Mouse (Mus musculus): ENCODE data around the gene Igf2bp1. TPM values are rescaled to one million over a fixed set of nuclear protein-coding genes. Genes with fewer than 3 reads are reported as not detected.
A peak's percentile ranks its signal among the peaks of the same experiment; 100 is the strongest.

The Igf2bp1 gene
- 1.3 and 1.5 TPM in 2 replicates for polyA plus RNA-seq (2015; fragmentation: Nextera tagmentation; extraction: Ambion mirVana)

GRCm38 (mm10) chr11:96005403-96006271, at the start of gene Igf2bp1:
Igf2bp1 (minus strand) TSS chr11:96005940.
- peak; percentile 25 for DNase-seq (ENCODE audit: low spot score)

- no peak for DNase-seq (ENCODE audit: low spot score)
Measured at GRCm38 (mm10) chr11:96050854-96051253, 45.1 kb upstream of the Igf2bp1 start.

- no peak for DNase-seq (ENCODE audit: low spot score)
Measured at GRCm38 (mm10) chr11:96049939-96050338, 44.2 kb upstream of the Igf2bp1 start.

DNA sequence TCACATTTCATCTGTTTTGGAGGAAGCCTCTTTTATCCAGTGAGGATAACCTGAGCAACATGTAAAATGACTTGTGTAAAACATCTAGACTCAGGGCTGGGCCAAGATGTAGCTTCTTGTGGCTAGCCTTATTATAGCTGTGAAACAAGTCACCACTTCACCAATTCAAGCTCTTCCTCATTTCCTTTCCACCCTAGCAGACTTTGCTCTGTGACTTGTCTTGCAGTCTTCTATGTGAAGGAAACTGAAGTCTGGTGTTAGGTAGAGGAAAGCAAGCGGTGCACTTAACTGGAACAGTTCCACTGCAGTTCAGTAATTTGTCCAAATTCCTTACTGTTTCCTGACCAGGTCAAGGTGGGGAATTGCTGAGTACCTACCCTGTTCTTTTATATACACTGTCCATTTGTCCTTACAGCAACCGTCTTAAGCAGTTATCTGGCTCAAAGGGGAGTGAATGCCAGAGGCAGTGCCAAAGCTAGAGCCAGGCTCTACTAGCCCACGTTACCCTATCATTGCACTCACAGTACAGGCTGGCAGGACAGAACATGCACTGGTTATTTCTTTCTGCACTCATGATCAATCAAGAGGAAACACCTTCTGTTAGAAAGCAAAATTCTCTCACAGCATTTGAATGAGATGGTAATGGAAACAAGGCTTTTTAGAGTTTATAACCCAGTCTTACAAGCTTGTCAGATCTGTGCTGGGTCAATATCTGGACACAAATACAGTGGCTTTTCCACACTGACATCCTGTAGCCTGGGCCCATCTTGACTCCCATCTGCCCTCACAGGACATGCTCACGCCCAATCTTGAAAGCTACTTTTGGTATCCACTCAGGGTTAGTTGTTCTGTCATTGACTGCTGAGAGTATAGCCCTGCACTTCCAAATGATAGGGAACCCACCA, 42.0 kb upstream of the Igf2bp1 start:
- no peak for DNase-seq (ENCODE audit: low spot score)

DNA sequence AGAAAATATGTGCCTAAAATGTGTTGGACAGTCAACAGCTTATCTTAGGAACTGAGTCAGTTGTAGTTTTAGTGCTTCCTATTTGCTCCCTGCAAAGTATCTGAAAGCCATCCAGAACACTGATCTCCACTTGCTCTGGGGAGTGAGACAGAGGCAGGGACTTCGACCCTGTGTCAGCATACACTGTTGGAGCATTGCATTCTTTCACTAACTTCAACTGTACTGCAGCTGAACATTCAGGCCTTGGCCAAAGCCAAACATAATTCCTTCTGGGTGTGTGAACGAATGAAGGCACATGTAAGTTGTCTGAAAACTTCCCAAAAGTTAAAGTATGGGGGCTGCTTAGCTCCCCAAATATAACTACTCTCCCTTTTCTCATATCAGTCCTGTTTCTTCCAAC, 41.1 kb upstream of the Igf2bp1 start:
- no peak for DNase-seq (ENCODE audit: low spot score)

DNA sequence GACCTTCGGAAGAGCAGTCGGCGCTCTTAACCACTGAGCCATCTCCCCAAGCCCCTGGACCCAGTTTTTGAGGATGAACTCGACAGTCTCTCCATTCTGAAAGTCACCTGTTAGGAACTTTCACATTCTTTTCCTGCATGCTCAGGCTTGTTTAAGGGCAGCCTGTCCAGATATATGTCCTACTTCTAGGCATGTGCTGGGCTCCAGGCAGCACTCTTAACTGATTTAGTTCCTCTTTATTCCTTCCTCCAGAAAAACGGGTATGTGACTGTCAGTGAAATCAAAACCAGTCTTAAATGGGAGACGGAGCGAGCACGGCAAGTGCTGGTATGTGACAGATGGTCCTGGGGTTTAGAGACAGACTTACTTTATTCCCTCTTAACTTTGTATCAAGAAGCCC, 40.3 kb upstream of the Igf2bp1 start:
- no peak for DNase-seq (ENCODE audit: low spot score)

GRCm38 (mm10) chr11:96044803-96045567, 39.2 kb upstream of the Igf2bp1 start:
- DNase-seq (ENCODE audit: low spot score): no peak

DNA sequence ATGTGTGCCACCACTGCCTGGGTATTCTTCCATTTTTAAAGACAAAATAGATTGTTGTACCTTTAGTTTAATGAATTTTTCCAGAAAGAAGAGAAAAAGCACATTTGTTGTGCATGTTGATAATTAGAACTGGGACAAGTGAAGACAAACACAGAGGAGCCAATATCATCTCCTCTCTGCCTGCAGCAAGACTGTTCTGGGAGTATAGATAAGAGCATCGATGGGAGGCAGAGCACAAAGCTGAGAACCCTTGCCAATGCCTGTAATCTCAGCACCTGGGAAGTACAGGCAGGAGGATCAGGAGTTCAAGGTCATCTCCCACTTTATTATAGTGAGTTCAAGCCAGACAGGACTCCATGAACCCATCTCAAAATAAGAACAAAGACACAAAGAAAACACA, 32.8 kb upstream of the Igf2bp1 start:
- DNase-seq (ENCODE audit: low spot score): no peak

DNA sequence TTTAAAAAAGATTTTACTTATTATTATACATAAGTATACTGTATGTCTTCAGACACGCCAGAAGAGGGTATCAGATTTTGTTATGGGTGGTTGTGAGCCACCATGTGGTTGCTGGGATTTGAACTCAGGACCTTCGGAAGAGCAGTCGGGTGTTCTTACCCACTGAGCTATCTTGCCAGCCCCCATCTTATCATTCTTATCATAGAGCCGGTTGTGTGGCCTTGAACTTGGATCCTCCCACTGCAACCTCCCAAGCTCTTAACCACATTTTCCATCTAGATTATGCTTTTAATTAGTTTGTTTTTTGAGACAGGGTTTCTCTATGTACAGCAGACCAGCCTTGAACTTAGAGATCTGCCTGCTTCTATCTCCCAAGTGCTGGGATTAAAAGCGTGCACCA, 31.8 kb upstream of the Igf2bp1 start:
- DNase-seq (ENCODE audit: low spot score): no peak

DNA sequence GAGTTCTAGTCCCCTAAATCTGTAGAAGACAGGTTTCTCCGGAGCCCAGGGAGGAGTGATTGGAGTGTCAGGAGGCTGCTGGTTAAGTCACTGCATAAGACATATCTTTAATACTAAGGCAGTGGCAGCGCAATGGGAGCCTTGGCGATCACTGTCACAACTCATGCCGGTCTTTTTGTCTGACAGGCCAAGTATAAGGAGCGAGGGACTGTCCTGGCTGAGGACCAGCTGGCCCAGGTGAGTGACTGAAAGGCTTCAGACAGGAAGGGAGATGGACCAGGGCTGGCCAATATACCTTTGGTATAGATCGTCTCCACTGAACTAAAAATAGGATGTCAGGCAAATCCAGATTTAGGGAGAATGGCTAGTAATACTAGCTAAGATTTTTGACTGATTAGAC, 29.4 kb upstream of the Igf2bp1 start:
- DNase-seq (ENCODE audit: low spot score): no peak

DNA sequence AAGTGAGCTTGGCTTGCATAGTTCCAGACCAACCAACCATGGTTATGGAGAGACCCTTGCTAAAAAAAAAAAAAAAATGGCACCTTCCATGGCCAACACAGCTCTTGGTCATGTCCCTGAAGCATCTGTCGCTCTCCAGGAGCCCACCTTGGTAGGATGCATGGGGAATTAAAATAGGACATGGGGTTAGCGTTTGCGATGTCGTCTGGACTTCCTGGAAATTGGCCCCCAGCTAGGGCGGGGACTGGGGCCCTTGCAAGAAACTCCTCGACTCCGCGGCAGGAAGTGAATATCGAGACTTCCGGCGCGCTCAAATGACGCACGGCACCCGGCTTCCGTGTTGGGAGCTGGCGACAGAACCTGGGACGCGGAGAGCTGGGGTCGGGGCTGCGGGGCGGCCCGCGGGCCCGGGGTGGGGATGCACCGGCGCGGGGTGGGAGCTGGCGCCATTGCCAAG, 28.9 kb upstream of the Igf2bp1 start, which contains the start of gene Snf8:
Gene Snf8, plus strand, starts transcription at position 290 of the 457 bp plus-strand sequence.
- DNase-seq (ENCODE audit: low spot score): peak; percentile 94

GRCm38 (mm10) chr11:96034116-96034515, 28.4 kb upstream of the Igf2bp1 start:
- no peak for DNase-seq (ENCODE audit: low spot score)

DNA sequence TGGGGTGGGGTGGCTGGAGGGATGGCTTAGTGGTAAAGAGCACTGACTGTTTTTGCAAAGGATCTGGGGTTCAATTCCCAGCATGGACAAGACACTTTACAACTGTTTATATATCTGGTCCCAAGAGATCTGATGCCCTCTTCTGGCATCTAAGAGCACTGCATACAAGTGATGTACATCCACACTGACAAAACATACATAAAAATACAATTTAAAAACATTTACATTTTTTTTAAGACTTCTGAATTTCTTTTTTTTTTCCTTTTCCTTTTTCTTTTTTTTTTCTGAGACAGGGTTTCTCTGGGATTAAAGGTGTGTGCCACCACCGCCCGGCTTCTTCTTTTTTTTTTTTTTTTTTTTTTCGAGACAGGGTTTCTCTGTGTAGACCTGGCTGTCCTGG, 27.5 kb upstream of the Igf2bp1 start:
- DNase-seq (ENCODE audit: low spot score): no peak

GRCm38 (mm10) chr11:96031701-96032100, 26.0 kb upstream of the Igf2bp1 start:
- no peak for DNase-seq (ENCODE audit: low spot score)

DNA sequence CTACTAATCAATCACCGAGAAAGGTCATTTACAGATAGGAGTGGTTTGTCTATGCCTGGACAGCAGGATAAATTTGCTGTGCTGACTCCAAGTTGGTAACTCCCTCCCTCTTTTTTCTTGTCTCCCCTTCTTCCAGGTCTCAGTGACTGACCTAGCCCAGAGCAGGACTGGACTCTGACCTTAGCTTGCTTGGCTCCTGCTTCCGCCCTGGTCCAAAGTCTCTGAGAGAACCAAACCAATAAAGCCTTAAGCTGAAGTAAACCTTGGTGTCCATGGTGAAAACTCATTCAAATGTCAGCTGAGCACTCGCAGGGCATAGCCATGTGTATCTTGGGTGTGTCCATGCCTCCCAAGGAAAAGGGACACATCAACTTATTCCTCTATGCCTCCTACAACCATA, 24.8 kb upstream of the Igf2bp1 start:
- DNase-seq (ENCODE audit: low spot score): no peak

DNA sequence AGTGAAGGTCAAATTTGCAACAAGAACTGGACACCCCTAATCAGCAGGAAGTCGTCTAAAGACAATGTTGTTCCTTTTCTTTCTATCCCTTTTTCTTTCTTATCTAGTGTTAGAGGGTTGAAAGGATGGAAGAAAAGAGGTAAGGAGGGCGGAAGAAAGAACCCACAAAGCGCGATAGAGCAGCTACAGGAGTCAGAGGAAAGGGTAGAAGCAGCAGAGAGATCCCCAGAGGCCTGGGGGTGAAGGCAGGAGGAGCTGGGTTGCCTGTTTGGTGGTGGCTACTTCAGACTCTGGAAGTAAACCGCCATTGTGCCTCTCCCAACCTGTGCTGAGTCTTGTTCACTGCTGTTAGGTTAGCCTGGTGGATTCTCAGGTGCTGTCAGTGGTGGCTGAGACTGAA, 22.4 kb upstream of the Igf2bp1 start:
- DNase-seq (ENCODE audit: low spot score): no peak

GRCm38 (mm10) chr11:96020622-96021021, 14.9 kb upstream of the Igf2bp1 start:
- no peak for DNase-seq (ENCODE audit: low spot score)

GRCm38 (mm10) chr11:96017941-96018351, 12.2 kb upstream of the Igf2bp1 start:
- no peak for DNase-seq (ENCODE audit: low spot score)

GRCm38 (mm10) chr11:96015421-96015820, 9.7 kb upstream of the Igf2bp1 start:
- no peak for DNase-seq (ENCODE audit: low spot score)

- DNase-seq (ENCODE audit: low spot score): no peak
Measured at GRCm38 (mm10) chr11:96011982-96012381, 6.2 kb upstream of the Igf2bp1 start.

GRCm38 (mm10) chr11:96008827-96009226, 3.1 kb upstream of the Igf2bp1 start:
- DNase-seq (ENCODE audit: low spot score): peak; percentile 15
